Mouse (Mus musculus) lung, adult 2 months (tissue): ENCODE data around the gene Adat1.

Source experiments
- CTCF ChIP-seq: fragments of 200-500 bp; IDR thresholded peaks from 2 replicates; pipeline ENCODE4 v1.5.1; 2011; ENCODE audit warnings: mild to moderate bottlenecking, low read length, control low read depth; ENCODE audit not compliant: insufficient read depth
- POLR2A ChIP-seq: fragments of 200-500 bp; IDR thresholded peaks from 2 replicates; pipeline ENCODE4 v1.6.1; 2011; ENCODE audit warnings: low read depth, mild to moderate bottlenecking, control low read depth, low read length, borderline replicate concordance; ENCODE audit errors: extremely low read depth

- TF ChIP-seq CTCF: no peak
- no peak for TF ChIP-seq POLR2A
Observed at GRCm38 (mm10) chr8:111951317-111951716, 40.8 kb downstream of the Adat1 start.
